ENCODE assay signal across 19 mouse cellular contexts in the genomic region with DNA sequence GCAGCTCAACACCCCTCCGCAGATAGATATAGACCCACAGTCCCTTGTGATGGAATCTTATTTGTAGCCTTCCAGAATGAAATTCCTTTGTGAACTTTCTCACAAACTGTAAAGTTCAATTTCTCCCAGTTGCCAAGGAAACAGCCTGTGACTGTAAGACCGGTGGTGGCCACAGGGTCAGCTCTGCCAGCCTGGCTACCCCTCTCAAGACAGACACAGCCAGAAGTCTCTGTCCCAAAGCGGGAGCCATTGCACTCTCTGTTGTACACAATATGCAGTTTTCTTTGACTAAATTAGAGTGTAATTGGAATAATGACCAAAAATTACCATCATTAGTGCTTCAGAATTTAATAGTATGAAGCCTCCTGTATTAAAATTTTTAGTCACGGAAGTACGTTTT.
A peak's percentile ranks its signal among the peaks of the same experiment; 100 is the strongest.
DNase-seq lines count a peak whose midpoint lies in the region; ATAC-seq lines count a peak whose summit lies in the region.
"Had no signal": no experiment of that assay in that cellular context is flagged by ENCODE, and none has a peak within 500 bp of the region (broad histone marks: within the 10 kb centered on the region; RNA-seq: fewer than 3 reads in every experiment).

No protein-coding gene starts in this region.

- peak; percentile 30 for DNase-seq in midbrain, embryonic 14.5 days
- DNase-seq in right cerebral cortex, postnatal 25 days, result no peak
- DNase-seq: cerebellum, adult 11 months; cerebellum, adult 8-10 months; cerebellum, postnatal 14 days; embryo, embryonic 11 days; gastrocnemius, adult 2 months; gastrocnemius, postnatal 25 days had no signal

- ATAC-seq in forebrain, embryonic 15.5 days (replicated peaks), result 0 out of 2 replicates have a peak, but pooled peaks have one; percentile 41
- no peak for ATAC-seq in forebrain, embryonic 13.5 days
- ATAC-seq in midbrain, embryonic 14.5 days (ENCODE audit: low FRiP score, low TSS enrichment), result no peak
- ATAC-seq in midbrain, embryonic 13.5 days, result no peak
- peak; percentile 61; the same call in 1 of the 2 replicates for ATAC-seq in forebrain, embryonic 16.5 days
- ATAC-seq in hindbrain, embryonic 16.5 days, result no peak

- H3K4me1 ChIP-seq in forebrain, embryonic 15.5 days, result no peaks in the 10 kb centered on the region
- no peaks in the 10 kb centered on the region for H3K4me1 ChIP-seq in forebrain, embryonic 13.5 days
- H3K4me1 ChIP-seq in midbrain, embryonic 14.5 days (ENCODE audit: control insufficient read depth, insufficient read depth, low read length), result no peaks in the 10 kb centered on the region
- 0 out of 2 replicates have a peak, but pooled peaks cover 3% of the 10 kb centered on the region for H3K4me1 ChIP-seq in midbrain, embryonic 13.5 days (replicated peaks)
- no peaks in the 10 kb centered on the region; the same call in 1 of the 2 replicates for H3K4me1 ChIP-seq in forebrain, embryonic 16.5 days (replicated peaks; ENCODE audit: control insufficient read depth, insufficient read depth, low read length)
- no peaks in the 10 kb centered on the region for H3K4me1 ChIP-seq in hindbrain, embryonic 16.5 days (ENCODE audit: control insufficient read depth, insufficient read depth, low read depth, low read length)
- H3K4me1 ChIP-seq: embryonic facial prominence, embryonic 15.5 days; heart, embryonic 12.5 days; hindbrain, embryonic 10.5 days had no signal

- no peak overlapping the region for H3K9ac ChIP-seq in forebrain, embryonic 15.5 days (replicated peaks)
- no peak overlapping the region for H3K9ac ChIP-seq in forebrain, embryonic 13.5 days
- H3K9ac ChIP-seq in midbrain, embryonic 14.5 days (replicated peaks; ENCODE audit: low read length), result no peak overlapping the region
- H3K9ac ChIP-seq in midbrain, embryonic 13.5 days (replicated peaks), result no peak overlapping the region
- no peak overlapping the region for H3K9ac ChIP-seq in forebrain, embryonic 16.5 days (replicated peaks; ENCODE audit: low read depth, low read length)
- H3K9ac ChIP-seq in hindbrain, embryonic 16.5 days (ENCODE audit: low read depth, low read length), result no peak overlapping the region
- H3K9ac ChIP-seq: embryonic facial prominence, embryonic 15.5 days; heart, embryonic 12.5 days; hindbrain, embryonic 15.5 days had no signal

- no peaks in the 10 kb centered on the region for H3K36me3 ChIP-seq in forebrain, embryonic 15.5 days
- H3K36me3 ChIP-seq in forebrain, embryonic 13.5 days (ENCODE audit: poor library complexity, severe bottlenecking), result no peaks in the 10 kb centered on the region
- H3K36me3 ChIP-seq in midbrain, embryonic 14.5 days (ENCODE audit: control insufficient read depth, insufficient read depth, low read length), result no peaks in the 10 kb centered on the region
- H3K36me3 ChIP-seq in midbrain, embryonic 13.5 days, result no peaks in the 10 kb centered on the region
- H3K36me3 ChIP-seq in forebrain, embryonic 16.5 days (ENCODE audit: control insufficient read depth, insufficient read depth), result no peaks in the 10 kb centered on the region
- no peaks in the 10 kb centered on the region for H3K36me3 ChIP-seq in hindbrain, embryonic 16.5 days (ENCODE audit: control insufficient read depth, insufficient read depth, low read length)
- H3K36me3 ChIP-seq: embryonic facial prominence, embryonic 15.5 days; heart, embryonic 12.5 days; hindbrain, embryonic 10.5 days; hindbrain, embryonic 15.5 days had no signal

- H3K9me3 ChIP-seq in forebrain, embryonic 15.5 days, result no peaks in the 10 kb centered on the region
- H3K9me3 ChIP-seq in forebrain, embryonic 13.5 days (replicated peaks), result no peaks in the 10 kb centered on the region
- H3K9me3 ChIP-seq in midbrain, embryonic 14.5 days (ENCODE audit: control insufficient read depth, low read length), result no peaks in the 10 kb centered on the region
- no peaks in the 10 kb centered on the region for H3K9me3 ChIP-seq in midbrain, embryonic 13.5 days
- H3K9me3 ChIP-seq in forebrain, embryonic 16.5 days (ENCODE audit: control insufficient read depth, low read length), result no peaks in the 10 kb centered on the region
- H3K9me3 ChIP-seq in hindbrain, embryonic 16.5 days (ENCODE audit: control insufficient read depth, low read length), result no peaks in the 10 kb centered on the region
- H3K9me3 ChIP-seq: embryonic facial prominence, embryonic 15.5 days; heart, embryonic 12.5 days; hindbrain, embryonic 10.5 days; hindbrain, embryonic 15.5 days had no signal

- 66% methylated on average over 5 of the region's 5 CpGs for WGBS in forebrain, embryonic 15.5 days
- 72% methylated on average over 5 of the region's 5 CpGs for WGBS in forebrain, embryonic 13.5 days
- 77% methylated on average over 5 of the region's 5 CpGs for WGBS in midbrain, embryonic 14.5 days
- 74% methylated on average over 5 of the region's 5 CpGs for WGBS in midbrain, embryonic 13.5 days
- whole genome bisulfite sequencing in forebrain, embryonic 16.5 days, result 70% methylated on average over 5 of the region's 5 CpGs
- 66% methylated on average over 5 of the region's 5 CpGs for WGBS in hindbrain, embryonic 16.5 days

- H3K4me3 ChIP-seq in forebrain, embryonic 15.5 days, result no peak overlapping the region
- no peak overlapping the region for H3K4me3 ChIP-seq in forebrain, embryonic 13.5 days
- H3K4me3 ChIP-seq in midbrain, embryonic 14.5 days (replicated peaks; ENCODE audit: low read depth, low read length), result no peak overlapping the region
- H3K4me3 ChIP-seq in midbrain, embryonic 13.5 days (replicated peaks), result no peak overlapping the region
- H3K4me3 ChIP-seq in forebrain, embryonic 16.5 days (replicated peaks; ENCODE audit: low read length), result no peak overlapping the region
- H3K4me3 ChIP-seq in hindbrain, embryonic 16.5 days (ENCODE audit: low read length), result no peak overlapping the region
- H3K4me3 ChIP-seq: embryonic facial prominence, embryonic 15.5 days; erythroblast, embryonic 14.5 days; gastrocnemius, adult 2 months; heart, embryonic 12.5 days; hindbrain, embryonic 10.5 days; hindbrain, embryonic 15.5 days had no signal

- H3K27me3 ChIP-seq in forebrain, embryonic 15.5 days, result no peaks in the 10 kb centered on the region
- H3K27me3 ChIP-seq in forebrain, embryonic 13.5 days, result no peaks in the 10 kb centered on the region
- H3K27me3 ChIP-seq in midbrain, embryonic 14.5 days (ENCODE audit: control insufficient read depth, insufficient read depth, low read length), result no peaks in the 10 kb centered on the region
- no peaks in the 10 kb centered on the region for H3K27me3 ChIP-seq in midbrain, embryonic 13.5 days
- no peaks in the 10 kb centered on the region for H3K27me3 ChIP-seq in forebrain, embryonic 16.5 days (replicated peaks; ENCODE audit: control insufficient read depth, insufficient read depth, low read length)
- no peaks in the 10 kb centered on the region for H3K27me3 ChIP-seq in hindbrain, embryonic 16.5 days (replicated peaks; ENCODE audit: control insufficient read depth, insufficient read depth, low read length)
- H3K27me3 ChIP-seq: CH12.LX; embryonic facial prominence, embryonic 15.5 days; heart, embryonic 12.5 days; hindbrain, embryonic 15.5 days had no signal

- no peak overlapping the region for H3K4me2 ChIP-seq in forebrain, embryonic 15.5 days (replicated peaks)
- no peak overlapping the region for H3K4me2 ChIP-seq in forebrain, embryonic 13.5 days
- no peak overlapping the region for H3K4me2 ChIP-seq in midbrain, embryonic 14.5 days (ENCODE audit: low read length)
- H3K4me2 ChIP-seq in midbrain, embryonic 13.5 days (replicated peaks), result no peak overlapping the region
- no peak overlapping the region for H3K4me2 ChIP-seq in forebrain, embryonic 16.5 days (ENCODE audit: low read length)
- no peak overlapping the region for H3K4me2 ChIP-seq in hindbrain, embryonic 16.5 days (ENCODE audit: low read length)
- H3K4me2 ChIP-seq: embryonic facial prominence, embryonic 15.5 days; heart, embryonic 12.5 days; hindbrain, embryonic 15.5 days had no signal

- no peak overlapping the region for H3K27ac ChIP-seq in forebrain, embryonic 15.5 days (replicated peaks)
- no peak overlapping the region for H3K27ac ChIP-seq in forebrain, embryonic 13.5 days
- no peak overlapping the region for H3K27ac ChIP-seq in midbrain, embryonic 14.5 days (replicated peaks; ENCODE audit: low read depth, low read length)
- H3K27ac ChIP-seq in midbrain, embryonic 13.5 days, result no peak overlapping the region
- H3K27ac ChIP-seq in forebrain, embryonic 16.5 days (ENCODE audit: low read length), result no peak overlapping the region
- H3K27ac ChIP-seq in hindbrain, embryonic 16.5 days (ENCODE audit: low read depth, low read length), result no peak overlapping the region
- H3K27ac ChIP-seq: embryonic facial prominence, embryonic 15.5 days; gastrocnemius, adult 2 months; hindbrain, embryonic 10.5 days; hindbrain, embryonic 15.5 days had no signal

Comparison
In these comparisons a context has a peak if more than half of its experiments do, and no peak if none do; other contexts are left out.
1. ATAC-seq: peak in forebrain, embryonic 15.5 days (single experiment) and forebrain, embryonic 16.5 days (single experiment); none in forebrain, embryonic 13.5 days (single experiment), midbrain, embryonic 14.5 days (single experiment), midbrain, embryonic 13.5 days (single experiment) and hindbrain, embryonic 16.5 days (single experiment).